Mouse (Mus musculus): ENCODE data around the gene Zdhhc19. TPM values are rescaled to one million over a fixed set of nuclear protein-coding genes. Genes with fewer than 3 reads are reported as not detected.

Gene Zdhhc19
- polyA plus RNA-seq, 1 experiment from 2014 or later = not detected

- Histone ChIP-seq H3K9ac (replicated peaks; ENCODE audit: low read depth, low read length) (no peak overlapping the region), H3K4me2 (replicated peaks; ENCODE audit: low read depth, low read length) (no peak overlapping the region), H3K27me3 (ENCODE audit: control insufficient read depth, insufficient read depth, low read length) (no peaks in the 10 kb centered on the region), H3K9me3 (ENCODE audit: control insufficient read depth, low read depth, low read length) (no peaks in the 10 kb centered on the region), H3K27ac (ENCODE audit: low read length) (no peak overlapping the region), H3K4me1 (ENCODE audit: control insufficient read depth, insufficient read depth, low read length) (no peaks in the 10 kb centered on the region), H3K36me3 (ENCODE audit: control insufficient read depth, insufficient read depth, low read length) (peaks cover 7% of the 10 kb centered on the region; the same call in 1 of the 2 replicates), H3K4me3 (ENCODE audit: low read depth, low read length) (no peak overlapping the region)
- 69% methylated on average over 7 of the region's 7 CpGs for WGBS
- no peak for ATAC-seq (ENCODE audit: insufficient number of reproducible peaks, insufficient read depth, low FRiP score, low read depth)
Observed at GRCm38 (mm10) chr16:32472276-32473015, 23.6 kb upstream of the Zdhhc19 start.

GRCm38 (mm10) chr16:32477315-32477714 lies 18.8 kb upstream of the Zdhhc19 start:
- H3K9ac ChIP-seq (replicated peaks; ENCODE audit: low read depth, low read length) = no peak overlapping the region
- H3K4me3 ChIP-seq (ENCODE audit: low read depth, low read length) = no peak overlapping the region
- no peaks in the 10 kb centered on the region for H3K36me3 ChIP-seq (ENCODE audit: control insufficient read depth, insufficient read depth, low read length)
- ATAC-seq (ENCODE audit: insufficient number of reproducible peaks, insufficient read depth, low FRiP score, low read depth) = no peak
- H3K27me3 ChIP-seq (ENCODE audit: control insufficient read depth, insufficient read depth, low read length) = no peaks in the 10 kb centered on the region
- no peaks in the 10 kb centered on the region for H3K9me3 ChIP-seq (ENCODE audit: control insufficient read depth, low read depth, low read length)
- H3K27ac ChIP-seq (ENCODE audit: low read length) = no peak overlapping the region
- H3K4me2 ChIP-seq (replicated peaks; ENCODE audit: low read depth, low read length) = no peak overlapping the region
- no peaks in the 10 kb centered on the region for H3K4me1 ChIP-seq (ENCODE audit: control insufficient read depth, insufficient read depth, low read length)
- 78% methylated on average over 6 of the region's 6 CpGs for WGBS

- Histone ChIP-seq H3K4me3 (ENCODE audit: low read depth, low read length) (no peak overlapping the region), H3K4me1 (ENCODE audit: control insufficient read depth, insufficient read depth, low read length) (no peaks in the 10 kb centered on the region), H3K9ac (replicated peaks; ENCODE audit: low read depth, low read length) (no peak overlapping the region), H3K27me3 (ENCODE audit: control insufficient read depth, insufficient read depth, low read length) (no peaks in the 10 kb centered on the region), H3K36me3 (ENCODE audit: control insufficient read depth, insufficient read depth, low read length) (no peaks in the 10 kb centered on the region), H3K27ac (ENCODE audit: low read length) (no peak overlapping the region), H3K9me3 (ENCODE audit: control insufficient read depth, low read depth, low read length) (no peaks in the 10 kb centered on the region), H3K4me2 (replicated peaks; ENCODE audit: low read depth, low read length) (no peak overlapping the region)
- no peak for ATAC-seq (ENCODE audit: insufficient number of reproducible peaks, insufficient read depth, low FRiP score, low read depth)
- WGBS = 63% methylated on average over 2 of the region's 2 CpGs
Observed at GRCm38 (mm10) chr16:32479415-32479814, 16.6 kb upstream of the Zdhhc19 start.

- WGBS = 17% methylated on average over 7 of the region's 7 CpGs
- H3K4me3 ChIP-seq (ENCODE audit: low read depth, low read length) = no peak overlapping the region
- peak; percentile 11; the same call in 1 of the 2 replicates for ATAC-seq (ENCODE audit: insufficient number of reproducible peaks, insufficient read depth, low FRiP score, low read depth)
- no peaks in the 10 kb centered on the region for H3K36me3 ChIP-seq (ENCODE audit: control insufficient read depth, insufficient read depth, low read length)
- H3K4me2 ChIP-seq (replicated peaks; ENCODE audit: low read depth, low read length) = no peak overlapping the region
- no peaks in the 10 kb centered on the region for H3K27me3 ChIP-seq (ENCODE audit: control insufficient read depth, insufficient read depth, low read length)
- no peaks in the 10 kb centered on the region for H3K4me1 ChIP-seq (ENCODE audit: control insufficient read depth, insufficient read depth, low read length)
- no peak overlapping the region for H3K9ac ChIP-seq (replicated peaks; ENCODE audit: low read depth, low read length)
- H3K27ac ChIP-seq (ENCODE audit: low read length) = no peak overlapping the region
- no peaks in the 10 kb centered on the region for H3K9me3 ChIP-seq (ENCODE audit: control insufficient read depth, low read depth, low read length)
Observed at GRCm38 (mm10) chr16:32484431-32484871, 11.6 kb upstream of the Zdhhc19 start.

GRCm38 (mm10) chr16:32485209-32485608 lies 10.9 kb upstream of the Zdhhc19 start:
- ATAC-seq (ENCODE audit: insufficient number of reproducible peaks, insufficient read depth, low FRiP score, low read depth) = no peak
- WGBS = 44% methylated on average over 2 of the region's 2 CpGs
- Histone ChIP-seq H3K27ac (ENCODE audit: low read length) (no peak overlapping the region), H3K9me3 (ENCODE audit: control insufficient read depth, low read depth, low read length) (no peaks in the 10 kb centered on the region), H3K4me2 (replicated peaks; ENCODE audit: low read depth, low read length) (no peak overlapping the region), H3K9ac (replicated peaks; ENCODE audit: low read depth, low read length) (no peak overlapping the region), H3K36me3 (ENCODE audit: control insufficient read depth, insufficient read depth, low read length) (no peaks in the 10 kb centered on the region), H3K27me3 (ENCODE audit: control insufficient read depth, insufficient read depth, low read length) (no peaks in the 10 kb centered on the region), H3K4me1 (ENCODE audit: control insufficient read depth, insufficient read depth, low read length) (no peaks in the 10 kb centered on the region), H3K4me3 (ENCODE audit: low read depth, low read length) (no peak overlapping the region)

- Histone ChIP-seq H3K9me3 (ENCODE audit: control insufficient read depth, low read depth, low read length) (no peaks in the 10 kb centered on the region), H3K27me3 (ENCODE audit: control insufficient read depth, insufficient read depth, low read length) (no peaks in the 10 kb centered on the region), H3K4me3 (ENCODE audit: low read depth, low read length) (no peak overlapping the region), H3K9ac (replicated peaks; ENCODE audit: low read depth, low read length) (no peak overlapping the region), H3K36me3 (ENCODE audit: control insufficient read depth, insufficient read depth, low read length) (no peaks in the 10 kb centered on the region), H3K27ac (ENCODE audit: low read length) (no peak overlapping the region), H3K4me2 (replicated peaks; ENCODE audit: low read depth, low read length) (no peak overlapping the region), H3K4me1 (ENCODE audit: control insufficient read depth, insufficient read depth, low read length) (no peaks in the 10 kb centered on the region)
- no peak for ATAC-seq (ENCODE audit: insufficient number of reproducible peaks, insufficient read depth, low FRiP score, low read depth)
- WGBS = 66% methylated on average over 6 of the region's 6 CpGs
Observed at GRCm38 (mm10) chr16:32486046-32486445, 10.0 kb upstream of the Zdhhc19 start.

GRCm38 (mm10) chr16:32487234-32488111 lies 8.6 kb upstream of the Zdhhc19 start, which contains the start of gene Slc51a:
Slc51a (minus strand) TSS chr16:32487879.
- peak; percentile 76 for ATAC-seq (ENCODE audit: insufficient number of reproducible peaks, insufficient read depth, low FRiP score, low read depth)
- no peak within 1 kb of the TSS for H3K9ac ChIP-seq (replicated peaks; ENCODE audit: low read depth, low read length)
- WGBS = 25% methylated on average over 15 of the region's 15 CpGs
- no peaks in the 10 kb centered on the region for H3K36me3 ChIP-seq (ENCODE audit: control insufficient read depth, insufficient read depth, low read length)
- no peak within 1 kb of the TSS for H3K4me2 ChIP-seq (replicated peaks; ENCODE audit: low read depth, low read length)
- no peaks in the 10 kb centered on the region for H3K27me3 ChIP-seq (ENCODE audit: control insufficient read depth, insufficient read depth, low read length)
- H3K4me1 ChIP-seq (ENCODE audit: control insufficient read depth, insufficient read depth, low read length) = no peaks in the 10 kb centered on the region
- H3K27ac ChIP-seq (ENCODE audit: low read length) = peak within 1 kb of the TSS; percentile 21; the same call in 1 of the 2 replicates
- H3K9me3 ChIP-seq (ENCODE audit: control insufficient read depth, low read depth, low read length) = no peaks in the 10 kb centered on the region
- H3K4me3 ChIP-seq (ENCODE audit: low read depth, low read length) = no peak within 1 kb of the TSS

GRCm38 (mm10) chr16:32488939-32489338 lies 7.1 kb upstream of the Zdhhc19 start:
- H3K27ac ChIP-seq (ENCODE audit: low read length) = no peak overlapping the region
- no peaks in the 10 kb centered on the region for H3K27me3 ChIP-seq (ENCODE audit: control insufficient read depth, insufficient read depth, low read length)
- no peaks in the 10 kb centered on the region for H3K36me3 ChIP-seq (ENCODE audit: control insufficient read depth, insufficient read depth, low read length)
- H3K4me1 ChIP-seq (ENCODE audit: control insufficient read depth, insufficient read depth, low read length) = no peaks in the 10 kb centered on the region
- no peak for ATAC-seq (ENCODE audit: insufficient number of reproducible peaks, insufficient read depth, low FRiP score, low read depth)
- no peak overlapping the region for H3K9ac ChIP-seq (replicated peaks; ENCODE audit: low read depth, low read length)
- H3K9me3 ChIP-seq (ENCODE audit: control insufficient read depth, low read depth, low read length) = no peaks in the 10 kb centered on the region
- 87% methylated on average over 3 of the region's 3 CpGs for WGBS
- no peak overlapping the region for H3K4me2 ChIP-seq (replicated peaks; ENCODE audit: low read depth, low read length)
- H3K4me3 ChIP-seq (ENCODE audit: low read depth, low read length) = no peak overlapping the region

All from stomach, embryonic 14.5 days (tissue).